Mouse (Mus musculus) liver, embryonic 14 days (tissue): ENCODE results near the gene Vmn2r55. TPM values are rescaled to one million over a fixed set of nuclear protein-coding genes. Genes with fewer than 3 reads are reported as not detected.

Source experiments
- polyA plus RNA-seq: library from polyadenylated mRNA; depleted of rRNA; stranded (reverse); fragments of >200 nt; gene quantifications from 2 replicates; pipeline ENCODE4 v1.2.3, GENCODE M21; 2012; rRNA removed

The Vmn2r55 gene
- polyA plus RNA-seq: not detected in 2 replicates

GRCm38 (mm10) chr7:12684903-12685302 lies at the start of gene Vmn2r55:
Vmn2r55 (minus strand) TSS chr7:12685003.

GRCm38 (mm10) chr7:12640219-12640618 lies 44.6 kb downstream of the Vmn2r55 start, which contains the start of gene Vmn2r54:
Vmn2r54 (minus strand) TSS chr7:12640319.

GRCm38 (mm10) chr7:12608688-12609087 lies 76.1 kb downstream of the Vmn2r55 start, which contains the start of gene Vmn2r53:
Vmn2r53 (minus strand) TSS chr7:12608788.

Other genes with a start within 250 kb of the Vmn2r55 start
- 1.5 TPM in 2 replicates for gene Zfp606, start 206.7 kb downstream of the Vmn2r55 start, polyA plus RNA-seq
- gene 2900092C05Rik, start 172.5 kb downstream of the Vmn2r55 start, polyA plus RNA-seq: not detected in 2 replicates
- not detected in 2 replicates for gene Vmn2r53, start 76.2 kb downstream of the Vmn2r55 start, polyA plus RNA-seq
- gene Vmn2r54, start 44.7 kb downstream of the Vmn2r55 start, polyA plus RNA-seq: not detected in 2 replicates
- not detected in 2 replicates for gene Vmn2r56, start 50.0 kb upstream of the Vmn2r55 start, polyA plus RNA-seq
- gene Zscan18, start 118.6 kb upstream of the Vmn2r55 start, polyA plus RNA-seq: 0.37 and 0.47 TPM in 2 replicates
- gene Zfp329, start 133.9 kb upstream of the Vmn2r55 start, polyA plus RNA-seq: 2.8 and 3.1 TPM in 2 replicates
- 3.9 and 4.9 TPM in 2 replicates for gene Zfp110, start 149.8 kb upstream of the Vmn2r55 start, polyA plus RNA-seq
- 0.53 and 0.68 TPM in 2 replicates for gene Zfp128, start 196.2 kb upstream of the Vmn2r55 start, polyA plus RNA-seq
- gene Zscan22, start 212.8 kb upstream of the Vmn2r55 start, polyA plus RNA-seq: 3.1 and 3.7 TPM in 2 replicates
- 1,643 and 1,838 TPM in 2 replicates for gene Rps5, start 237.3 kb upstream of the Vmn2r55 start, polyA plus RNA-seq
- 0.42 and 0.56 TPM in 2 replicates for gene Rnf225, start 242.4 kb upstream of the Vmn2r55 start, polyA plus RNA-seq